Mouse (Mus musculus): Measurements from ENCODE around the gene Ccdc78. TPM values are rescaled to one million over a fixed set of nuclear protein-coding genes. Genes with fewer than 3 reads are reported as not detected.

Gene Ccdc78
- polyA plus RNA-seq, 1 experiment = 1.6 TPM

GRCm38 (mm10) chr17:25762591-25762990 is 23.8 kb upstream of the Ccdc78 start:
- Histone ChIP-seq H3K36me3 (ENCODE audit: control insufficient read depth, insufficient read depth, low read length) (no peaks in the 10 kb centered on the region), H3K4me1 (ENCODE audit: control insufficient read depth, insufficient read depth, low read length) (peaks cover 3% of the 10 kb centered on the region; the same call in 1 of the 2 replicates), H3K27ac (ENCODE audit: control insufficient read depth, insufficient read depth, low read depth, low read length) (no peak overlapping the region), H3K4me3 (ENCODE audit: control insufficient read depth, low read depth, low read length) (peak overlapping the region; percentile 10; the same call in 1 of the 2 replicates), H3K27me3 (ENCODE audit: control insufficient read depth, insufficient read depth, low read length) (no peaks in the 10 kb centered on the region)
- TF ChIP-seq CTCF (IDR thresholded peaks at IDR 0.05; ENCODE audit: control insufficient read depth, insufficient read depth, insufficient replicate concordance, low read depth, low read length) (no peak), POLR2A (IDR thresholded peaks at IDR 0.05; ENCODE audit: control insufficient read depth, low read depth, low read length) (no peak)

- Histone ChIP-seq H3K27ac (ENCODE audit: control insufficient read depth, insufficient read depth, low read depth, low read length) (no peak overlapping the region), H3K27me3 (ENCODE audit: control insufficient read depth, insufficient read depth, low read length) (no peaks in the 10 kb centered on the region), H3K36me3 (ENCODE audit: control insufficient read depth, insufficient read depth, low read length) (no peaks in the 10 kb centered on the region), H3K4me1 (ENCODE audit: control insufficient read depth, insufficient read depth, low read length) (peaks cover 3% of the 10 kb centered on the region; the same call in 1 of the 2 replicates), H3K4me3 (ENCODE audit: control insufficient read depth, low read depth, low read length) (no peak overlapping the region)
- TF ChIP-seq CTCF (IDR thresholded peaks at IDR 0.05; ENCODE audit: control insufficient read depth, insufficient read depth, insufficient replicate concordance, low read depth, low read length) = no peak
- TF ChIP-seq POLR2A (IDR thresholded peaks at IDR 0.05; ENCODE audit: control insufficient read depth, low read depth, low read length) = no peak
These were observed 20.5 kb upstream of the Ccdc78 start for GRCm38 (mm10) chr17:25765886-25766285.

GRCm38 (mm10) chr17:25769331-25769730 is 17.0 kb upstream of the Ccdc78 start:
- Histone ChIP-seq H3K27ac (ENCODE audit: control insufficient read depth, insufficient read depth, low read depth, low read length) (no peak overlapping the region), H3K36me3 (ENCODE audit: control insufficient read depth, insufficient read depth, low read length) (no peaks in the 10 kb centered on the region), H3K4me1 (ENCODE audit: control insufficient read depth, insufficient read depth, low read length) (peaks cover 3% of the 10 kb centered on the region), H3K27me3 (ENCODE audit: control insufficient read depth, insufficient read depth, low read length) (no peaks in the 10 kb centered on the region), H3K4me3 (ENCODE audit: control insufficient read depth, low read depth, low read length) (no peak overlapping the region)
- TF ChIP-seq POLR2A (IDR thresholded peaks at IDR 0.05; ENCODE audit: control insufficient read depth, low read depth, low read length) (no peak), CTCF (IDR thresholded peaks at IDR 0.05; ENCODE audit: control insufficient read depth, insufficient read depth, insufficient replicate concordance, low read depth, low read length) (no peak)

- TF ChIP-seq POLR2A (IDR thresholded peaks at IDR 0.05; ENCODE audit: control insufficient read depth, low read depth, low read length) (peak; percentile 62; the same call in 1 of the 2 replicates), CTCF (IDR thresholded peaks at IDR 0.05; ENCODE audit: control insufficient read depth, insufficient read depth, insufficient replicate concordance, low read depth, low read length) (peak; percentile 95; the same call in 1 of the 2 replicates)
- Histone ChIP-seq H3K27ac (ENCODE audit: control insufficient read depth, insufficient read depth, low read depth, low read length) (no peak within 1 kb of the TSS), H3K36me3 (ENCODE audit: control insufficient read depth, insufficient read depth, low read length) (peaks cover 2% of the 10 kb centered on the region; the same call in 1 of the 2 replicates), H3K4me3 (ENCODE audit: control insufficient read depth, low read depth, low read length) (peak within 1 kb of the TSS; percentile 92), H3K4me1 (ENCODE audit: control insufficient read depth, insufficient read depth, low read length) (peaks cover 5% of the 10 kb centered on the region), H3K27me3 (ENCODE audit: control insufficient read depth, insufficient read depth, low read length) (no peaks in the 10 kb centered on the region)
These were observed 12.7 kb upstream of the Ccdc78 start, which contains the start of gene Narfl for GRCm38 (mm10) chr17:25773549-25774120. Gene Narfl (plus strand): TSS chr17:25773776.

GRCm38 (mm10) chr17:25775318-25776062 is 10.9 kb upstream of the Ccdc78 start:
- Histone ChIP-seq H3K27me3 (ENCODE audit: control insufficient read depth, insufficient read depth, low read length) (no peaks in the 10 kb centered on the region), H3K4me3 (ENCODE audit: control insufficient read depth, low read depth, low read length) (no peak overlapping the region), H3K4me1 (ENCODE audit: control insufficient read depth, insufficient read depth, low read length) (peaks cover 5% of the 10 kb centered on the region), H3K36me3 (ENCODE audit: control insufficient read depth, insufficient read depth, low read length) (peaks cover 2% of the 10 kb centered on the region; the same call in 1 of the 2 replicates), H3K27ac (ENCODE audit: control insufficient read depth, insufficient read depth, low read depth, low read length) (no peak overlapping the region)
- no peak for TF ChIP-seq CTCF (IDR thresholded peaks at IDR 0.05; ENCODE audit: control insufficient read depth, insufficient read depth, insufficient replicate concordance, low read depth, low read length)

GRCm38 (mm10) chr17:25777948-25778347 is 8.4 kb upstream of the Ccdc78 start:
- Histone ChIP-seq H3K36me3 (ENCODE audit: control insufficient read depth, insufficient read depth, low read length) (peaks cover 5% of the 10 kb centered on the region), H3K27ac (ENCODE audit: control insufficient read depth, insufficient read depth, low read depth, low read length) (no peak overlapping the region), H3K27me3 (ENCODE audit: control insufficient read depth, insufficient read depth, low read length) (no peaks in the 10 kb centered on the region), H3K4me3 (ENCODE audit: control insufficient read depth, low read depth, low read length) (no peak overlapping the region), H3K4me1 (ENCODE audit: control insufficient read depth, insufficient read depth, low read length) (peaks cover 5% of the 10 kb centered on the region)
- TF ChIP-seq CTCF (IDR thresholded peaks at IDR 0.05; ENCODE audit: control insufficient read depth, insufficient read depth, insufficient replicate concordance, low read depth, low read length) (no peak), POLR2A (IDR thresholded peaks at IDR 0.05; ENCODE audit: control insufficient read depth, low read depth, low read length) (no peak)

GRCm38 (mm10) chr17:25781339-25781738 is 5.0 kb upstream of the Ccdc78 start:
- Histone ChIP-seq H3K27ac (ENCODE audit: control insufficient read depth, insufficient read depth, low read depth, low read length) (no peak overlapping the region), H3K36me3 (ENCODE audit: control insufficient read depth, insufficient read depth, low read length) (peaks cover 5% of the 10 kb centered on the region)
- TF ChIP-seq POLR2A (IDR thresholded peaks at IDR 0.05; ENCODE audit: control insufficient read depth, low read depth, low read length) (no peak), CTCF (IDR thresholded peaks at IDR 0.05; ENCODE audit: control insufficient read depth, insufficient read depth, insufficient replicate concordance, low read depth, low read length) (no peak)

More at GRCm38 (mm10) chr17:25781339-25781738, 5.0 kb upstream of the Ccdc78 start:
- Histone ChIP-seq H3K27me3 (ENCODE audit: control insufficient read depth, insufficient read depth, low read length) (no peaks in the 10 kb centered on the region), H3K4me1 (ENCODE audit: control insufficient read depth, insufficient read depth, low read length) (peaks cover 11% of the 10 kb centered on the region), H3K4me3 (ENCODE audit: control insufficient read depth, low read depth, low read length) (no peak overlapping the region)

All from testis, adult 2 months (tissue).